Mouse (Mus musculus): ENCODE results near the gene Tex52. TPM values are rescaled to one million over a fixed set of nuclear protein-coding genes. Genes with fewer than 3 reads are reported as not detected.

Gene Tex52
- polyA plus RNA-seq, 1 experiment = 0.05 TPM

- TF ChIP-seq POLR2A (IDR thresholded peaks at IDR 0.05; ENCODE audit: low read depth, low read length) (no peak), CTCF (IDR thresholded peaks at IDR 0.05; ENCODE audit: extremely low read depth, insufficient read depth, insufficient read length, insufficient replicate concordance) (no peak)
- no peaks in the 10 kb centered on the region; the same call in 1 of the 2 replicates for H3K4me1 ChIP-seq (ENCODE audit: control insufficient read depth, insufficient read depth, insufficient read length)
- H3K27ac ChIP-seq (ENCODE audit: insufficient read depth, low read length) = no peak overlapping the region
- 96% methylated on average over 13 of the region's 13 CpGs for WGBS
- H3K36me3 ChIP-seq (ENCODE audit: control insufficient read depth, insufficient read depth, low read length) = peaks cover 38% of the 10 kb centered on the region
- no peaks in the 10 kb centered on the region for H3K27me3 ChIP-seq (ENCODE audit: control insufficient read depth, insufficient read depth, low read length)
- H3K4me3 ChIP-seq (ENCODE audit: extremely low read depth, insufficient read depth, insufficient read length) = no peak overlapping the region
- no peak for DNase-seq (ENCODE audit: low read depth in 1 of 2, low spot score in 2 of 2)
Observed at GRCm38 (mm10) chr6:128433566-128433965, 58.3 kb downstream of the Tex52 start.

Other genes starting within 250 kb of the Tex52 start
- gene Tspan9, start 231.9 kb upstream of the Tex52 start, polyA plus RNA-seq (2012; rRNA removed) = 29.8 and 30.6 TPM in 2 replicates
- gene Tead4, start 74.6 kb upstream of the Tex52 start, polyA plus RNA-seq (2012; rRNA removed) = 0.41 and 0.67 TPM in 2 replicates
- gene Tulp3, start 19.6 kb upstream of the Tex52 start, polyA plus RNA-seq (2012; rRNA removed) = 5.9 and 6.7 TPM in 2 replicates
- gene Rhno1, start 12.5 kb upstream of the Tex52 start, polyA plus RNA-seq (2012; rRNA removed) = 14.9 and 16.0 TPM in 2 replicates
- 10.8 and 12.7 TPM in 2 replicates for gene Foxm1, start 12.5 kb upstream of the Tex52 start, polyA plus RNA-seq (2012; rRNA removed)
- gene Gm44596, start within 50 bp of the Tex52 start, polyA plus RNA-seq (2012; rRNA removed) = not detected in 2 replicates
- gene Nrip2, start 23.8 kb downstream of the Tex52 start, polyA plus RNA-seq (2012; rRNA removed) = 0.28 and 0.35 TPM in 2 replicates
- gene Itfg2, start 49.5 kb downstream of the Tex52 start, polyA plus RNA-seq (2012; rRNA removed) = 23.0 and 32.6 TPM in 2 replicates
- gene Fkbp4, start 63.2 kb downstream of the Tex52 start, polyA plus RNA-seq (2012; rRNA removed) = 46.3 and 60.3 TPM in 2 replicates
- gene Pzp, start 151.3 kb downstream of the Tex52 start, polyA plus RNA-seq (2012; rRNA removed) = 0.04 and 0.05 TPM in 2 replicates
- not detected in 2 replicates for gene A2ml1, start 206.2 kb downstream of the Tex52 start, polyA plus RNA-seq (2012; rRNA removed)
- gene Klrb1a, start 248.1 kb downstream of the Tex52 start, polyA plus RNA-seq (2012; rRNA removed) = 1.2 and 3.0 TPM in 2 replicates

All from spleen, adult 2 months (tissue).